Mouse (Mus musculus) E14TG2a.4 (cell line): ENCODE results near the gene Kri1.

Experiments
- CTCF ChIP-seq: conservative IDR thresholded peaks from 2 replicates; pipeline ENCODE4 v1.5.1; 2014; ENCODE audit warnings: low read length
- NANOG ChIP-seq: IDR thresholded peaks from 2 replicates; pipeline ENCODE4 v1.6.1; 2014; ENCODE audit warnings: borderline replicate concordance, low read length, mixed read lengths
- POU5F1 ChIP-seq: IDR thresholded peaks from 2 replicates; pipeline ENCODE4 v1.6.1; 2014; ENCODE audit warnings: low read length, borderline replicate concordance

DNA sequence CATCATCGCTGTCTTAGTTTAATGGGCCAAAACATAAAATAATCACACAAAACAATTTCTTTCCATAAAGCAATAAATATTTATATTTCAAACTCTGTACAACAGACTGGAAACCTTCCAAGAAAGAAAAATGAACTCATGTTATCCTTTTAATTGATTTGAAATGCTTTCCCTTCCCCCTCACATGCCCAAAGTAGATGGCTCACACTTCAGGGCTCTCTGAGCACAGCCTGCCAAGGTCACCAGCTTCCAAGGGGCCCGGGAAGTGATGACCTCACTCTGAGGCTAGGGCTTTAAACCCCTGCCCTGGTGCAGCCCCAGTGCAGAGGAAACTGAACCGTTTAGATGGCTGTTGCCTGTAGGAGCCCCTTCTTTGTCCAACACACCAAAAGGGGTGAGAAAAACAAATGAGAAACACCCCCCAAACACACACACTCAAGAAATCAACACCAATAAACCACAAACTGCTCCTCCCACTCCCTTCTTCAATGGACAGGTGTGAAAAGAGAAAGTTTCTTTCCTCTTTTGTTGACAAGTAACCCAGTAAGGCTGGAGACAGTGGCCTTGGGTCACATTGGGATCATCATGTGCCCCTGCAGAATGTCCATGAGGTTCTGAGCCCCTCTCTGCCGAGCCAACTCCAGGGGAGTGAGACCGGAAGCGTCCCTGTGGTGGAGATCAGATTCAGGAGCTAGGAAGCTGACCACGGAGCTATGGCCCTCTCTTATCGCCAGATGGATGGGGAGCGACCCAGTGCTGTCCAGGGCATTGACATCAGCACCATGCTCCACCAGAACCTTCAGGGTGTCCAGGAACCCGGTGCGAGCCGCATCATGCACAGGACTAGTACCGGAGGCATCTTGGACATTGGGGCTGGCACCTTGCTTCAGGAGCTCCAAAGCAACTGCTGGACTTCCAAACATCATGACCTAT is 901 bp upstream of the Kri1 start:
- TF ChIP-seq CTCF (no peak), NANOG (no peak), POU5F1 (no peak)
